Mouse (Mus musculus) heart, embryonic 11.5 days (tissue): ENCODE measurements at regions not wholly inside any gene's neighbourhood (a gene's known extent, or its start where the extent isn't known, plus 50 kb on each side); places are given as distances from the start of the nearest gene placed in this dataset.
A peak's percentile ranks its signal among the peaks of the same experiment; 100 is the strongest.

Experiments used
- ATAC-seq: fragments of 200-750 bp; cut with Nextera tagmentation; replicated peaks from 2 replicates; pipeline ENCODE4 v1.8.0; 2017; ENCODE audit warnings: moderate library complexity; ENCODE audit not compliant: insufficient number of reproducible peaks, low FRiP score, low TSS enrichment
- H3K27ac ChIP-seq: fragments of 300-500 bp; sonication (generic); 2 replicates; pipeline ENCODE4 v1.5.1; 2014; ENCODE audit warnings: mild to moderate bottlenecking, low read depth, low read length
- H3K27me3 ChIP-seq: fragments of 300-500 bp; sonication (generic); 2 replicates; pipeline ENCODE4 v1.6.1; 2014; ENCODE audit warnings: mild to moderate bottlenecking, low read length, mixed read lengths; ENCODE audit not compliant: control insufficient read depth, insufficient read depth
- H3K36me3 ChIP-seq: fragments of 300-500 bp; sonication (generic); 2 replicates; pipeline ENCODE4 v1.6.1; 2014; ENCODE audit warnings: mild to moderate bottlenecking, low read length, moderate library complexity, mixed read lengths; ENCODE audit not compliant: control insufficient read depth, insufficient read depth
- H3K4me1 ChIP-seq: fragments of 300-500 bp; sonication (generic); 2 replicates; pipeline ENCODE4 v1.6.1; 2014; ENCODE audit warnings: low read length; ENCODE audit not compliant: control insufficient read depth, insufficient read depth
- H3K4me2 ChIP-seq: fragments of 300-500 bp; sonication (generic); 2 replicates; pipeline ENCODE4 v1.6.1; 2014; ENCODE audit warnings: mild to moderate bottlenecking, moderate library complexity
- H3K4me3 ChIP-seq: fragments of 300-500 bp; sonication (generic); 2 replicates; pipeline ENCODE4 v1.5.1; 2014; ENCODE audit warnings: low read depth, low read length
- H3K9ac ChIP-seq: fragments of 300-500 bp; sonication (generic); 2 replicates; pipeline ENCODE4 v1.6.1; 2014; ENCODE audit warnings: mild to moderate bottlenecking, low read depth, low read length, moderate library complexity
- H3K9me3 ChIP-seq: fragments of 300-500 bp; sonication (generic); replicated peaks from 2 replicates; pipeline ENCODE4 v1.6.1; 2016; ENCODE audit warnings: low read length; ENCODE audit not compliant: control insufficient read depth
- WGBS: fragments of 180-500 bp; shearing (Covaris S2); extraction: QIAGEN DNeasy Blood & Tissue Kit; methylation state at CpG from one replicate; pipeline ENCODE4 v1.1.7; 2014; ENCODE audit not compliant: insufficient replicate concordance; 5-methylcytosine and 5-hydroxymethylcytosine counted together

DNA sequence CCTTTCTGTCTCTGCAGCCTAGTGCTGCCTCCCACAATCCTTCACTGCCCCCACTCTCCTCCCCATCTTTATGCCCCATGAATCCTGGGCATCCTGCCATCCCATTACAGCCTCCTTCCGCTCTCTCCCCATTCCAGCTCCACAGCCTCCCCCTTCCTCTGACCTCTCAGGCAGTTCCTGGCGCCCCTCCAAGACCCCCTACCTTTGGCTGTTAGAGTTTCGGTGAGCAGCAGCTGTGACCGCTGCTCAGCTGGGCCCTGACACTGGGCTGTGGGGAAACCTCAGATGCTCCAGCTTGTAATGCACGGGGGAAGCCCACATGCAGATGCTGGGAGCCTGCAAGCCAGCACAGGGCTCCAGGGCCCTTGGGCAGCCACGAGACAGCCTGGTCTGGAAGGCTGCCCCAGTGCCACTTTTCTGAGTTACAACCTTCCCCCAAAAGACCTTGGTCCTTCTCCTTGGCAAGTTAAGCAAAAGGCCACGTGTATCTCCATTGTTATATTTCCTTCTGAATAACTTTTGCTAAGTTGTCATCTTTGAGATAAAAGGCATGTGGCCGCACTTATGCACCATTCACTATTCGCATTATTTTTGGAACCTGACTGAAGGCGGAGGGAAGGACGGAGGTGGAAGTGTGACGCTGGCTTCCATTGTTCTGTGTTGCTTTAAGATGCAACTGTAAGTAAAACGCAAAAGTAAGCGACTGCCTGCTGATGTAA is 330.6 kb upstream of the Mki67 start:
- Histone ChIP-seq H3K4me1 (peaks cover 12% of the 10 kb centered on the region), H3K9ac (no peak overlapping the region), H3K4me2 (no peak overlapping the region; the same call in 1 of the 2 replicates), H3K9me3 (no peaks in the 10 kb centered on the region), H3K27me3 (no peaks in the 10 kb centered on the region), H3K27ac (peak overlapping the region; percentile 22; the same call in 1 of the 2 replicates), H3K4me3 (no peak overlapping the region), H3K36me3 (no peaks in the 10 kb centered on the region)
- WGBS: 30% methylated on average over 14 of the region's 14 CpGs
- peak; percentile 75; the same call in 1 of the 2 replicates for ATAC-seq

DNA sequence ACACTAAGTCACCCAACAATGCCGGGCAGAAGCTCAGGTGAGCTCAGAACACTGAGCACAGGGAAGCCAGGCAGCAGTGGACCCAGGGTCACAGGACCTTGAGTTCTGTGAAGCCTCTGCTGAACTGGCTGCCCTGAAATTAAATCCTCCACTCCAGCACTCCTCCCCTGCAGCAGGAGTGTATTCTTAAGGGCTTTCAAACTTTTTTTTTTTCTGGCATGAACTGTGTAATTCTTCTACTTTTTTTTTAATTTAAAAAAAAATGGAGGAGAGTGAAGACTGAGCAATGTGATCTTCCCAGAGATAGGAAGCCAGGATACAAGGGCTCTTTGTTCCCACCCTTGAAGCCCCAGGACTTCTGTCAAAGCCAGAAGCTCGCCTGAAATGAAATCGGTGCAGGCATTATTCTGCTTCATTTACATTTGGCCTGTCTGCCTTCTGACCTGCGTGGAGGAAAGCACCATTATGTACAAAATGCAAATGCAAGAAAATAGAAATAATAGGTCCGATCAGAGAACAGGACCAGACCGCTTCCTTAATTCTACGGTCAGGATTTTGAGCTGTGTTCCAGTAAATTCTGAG is 331.3 kb upstream of the Mki67 start:
- ATAC-seq: no peak
- Histone ChIP-seq H3K4me3 (no peak overlapping the region), H3K9me3 (no peaks in the 10 kb centered on the region), H3K27ac (0 out of 2 replicates have a peak overlapping the region, but pooled peaks have one; percentile 22), H3K36me3 (no peaks in the 10 kb centered on the region), H3K4me1 (peaks cover 12% of the 10 kb centered on the region), H3K4me2 (no peak overlapping the region), H3K27me3 (no peaks in the 10 kb centered on the region), H3K9ac (no peak overlapping the region)
- WGBS: 51% methylated on average over 7 of the region's 7 CpGs

DNA sequence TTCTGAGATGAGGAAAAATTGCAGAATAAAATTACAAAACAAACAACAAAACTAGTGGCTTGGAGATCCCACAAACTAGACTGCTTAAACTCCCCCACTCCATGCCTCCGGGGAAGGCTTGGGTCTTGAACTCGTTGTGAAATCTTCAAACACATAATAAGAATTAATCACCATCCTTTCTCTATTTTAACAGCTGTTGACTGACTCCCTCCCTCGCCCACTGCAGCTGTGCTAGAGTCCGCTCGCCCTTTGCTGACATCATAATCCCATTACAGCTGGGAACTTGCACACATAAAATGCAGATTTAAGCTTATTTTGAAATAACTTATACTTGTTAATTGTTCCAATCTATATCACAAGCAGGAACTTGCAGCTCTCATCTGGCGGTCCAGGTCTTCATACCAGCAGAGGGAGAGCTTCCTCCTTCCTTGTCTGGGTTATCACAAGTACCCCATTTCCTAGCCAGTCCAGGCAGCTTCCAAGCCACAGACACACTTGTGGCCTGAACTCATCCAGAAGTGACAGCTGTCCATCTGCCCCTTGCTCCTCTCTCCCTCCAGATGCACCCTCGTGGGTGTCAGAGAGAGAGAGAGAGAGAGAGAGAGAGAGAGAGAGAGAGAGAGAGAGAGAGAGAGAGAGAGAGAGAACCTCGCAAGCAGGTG is 332.9 kb upstream of the Mki67 start:
- ATAC-seq: no peak
- Histone ChIP-seq H3K27me3 (no peaks in the 10 kb centered on the region), H3K9ac (no peak overlapping the region)

DNA sequence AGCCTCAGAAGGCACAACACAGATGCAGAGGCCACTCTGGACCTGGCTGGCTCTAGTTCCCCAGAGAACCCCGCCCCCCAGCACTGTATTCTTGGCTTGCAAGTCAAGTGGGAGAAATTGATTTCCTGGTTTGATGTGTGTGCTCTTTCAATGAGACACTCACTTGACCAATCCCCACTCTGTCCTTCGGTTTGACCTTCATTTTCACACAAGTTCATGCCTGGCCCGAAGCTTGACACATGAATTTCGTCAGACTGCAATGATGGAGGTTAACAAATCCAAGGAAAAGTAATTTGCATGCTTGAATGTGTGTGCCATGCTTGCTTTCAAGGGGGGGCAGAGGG is 333.4 kb upstream of the Mki67 start:
- Histone ChIP-seq H3K9me3 (no peaks in the 10 kb centered on the region), H3K4me1 (peaks cover 12% of the 10 kb centered on the region), H3K9ac (no peak overlapping the region), H3K4me2 (no peak overlapping the region), H3K27ac (no peak overlapping the region), H3K27me3 (no peaks in the 10 kb centered on the region), H3K36me3 (no peaks in the 10 kb centered on the region), H3K4me3 (no peak overlapping the region)
- no peak for ATAC-seq
- 65% methylated on average over 4 of the region's 4 CpGs for WGBS

More for the DNA sequence above, 332.9 kb upstream of the Mki67 start:
- H3K9me3 ChIP-seq: no peaks in the 10 kb centered on the region
- 59% methylated on average over 7 of the region's 8 CpGs for WGBS
- no peaks in the 10 kb centered on the region for H3K36me3 ChIP-seq
- H3K27ac ChIP-seq: no peak overlapping the region
- H3K4me1 ChIP-seq: peaks cover 12% of the 10 kb centered on the region
- no peak overlapping the region for H3K4me3 ChIP-seq
- no peak overlapping the region for H3K4me2 ChIP-seq

DNA sequence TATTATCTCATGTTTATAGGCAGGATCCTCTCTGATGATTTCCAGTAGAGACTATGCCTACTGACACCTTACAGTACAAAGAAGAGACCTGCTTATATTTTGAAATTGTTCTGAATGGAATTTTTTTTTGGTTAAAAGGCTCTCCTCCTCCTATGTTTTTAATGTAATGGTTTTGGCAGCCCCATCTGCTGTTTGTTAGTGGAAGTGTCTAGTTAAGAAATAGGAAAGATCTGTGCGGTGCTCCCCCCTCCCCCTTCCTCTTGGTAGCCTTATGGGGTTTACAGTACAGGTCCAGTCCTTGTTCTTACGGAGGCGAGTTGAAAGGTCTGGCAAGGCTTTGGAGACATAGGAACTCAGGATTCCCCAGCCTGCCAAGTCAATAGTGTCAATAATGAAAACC is 334.0 kb upstream of the Mki67 start:
- Histone ChIP-seq H3K36me3 (no peaks in the 10 kb centered on the region), H3K9ac (no peak overlapping the region), H3K27me3 (no peaks in the 10 kb centered on the region), H3K4me2 (no peak overlapping the region), H3K9me3 (no peaks in the 10 kb centered on the region), H3K4me1 (peaks cover 12% of the 10 kb centered on the region), H3K27ac (no peak overlapping the region), H3K4me3 (no peak overlapping the region)
- WGBS: 66% methylated on average over 3 of the region's 3 CpGs
- no peak for ATAC-seq

DNA sequence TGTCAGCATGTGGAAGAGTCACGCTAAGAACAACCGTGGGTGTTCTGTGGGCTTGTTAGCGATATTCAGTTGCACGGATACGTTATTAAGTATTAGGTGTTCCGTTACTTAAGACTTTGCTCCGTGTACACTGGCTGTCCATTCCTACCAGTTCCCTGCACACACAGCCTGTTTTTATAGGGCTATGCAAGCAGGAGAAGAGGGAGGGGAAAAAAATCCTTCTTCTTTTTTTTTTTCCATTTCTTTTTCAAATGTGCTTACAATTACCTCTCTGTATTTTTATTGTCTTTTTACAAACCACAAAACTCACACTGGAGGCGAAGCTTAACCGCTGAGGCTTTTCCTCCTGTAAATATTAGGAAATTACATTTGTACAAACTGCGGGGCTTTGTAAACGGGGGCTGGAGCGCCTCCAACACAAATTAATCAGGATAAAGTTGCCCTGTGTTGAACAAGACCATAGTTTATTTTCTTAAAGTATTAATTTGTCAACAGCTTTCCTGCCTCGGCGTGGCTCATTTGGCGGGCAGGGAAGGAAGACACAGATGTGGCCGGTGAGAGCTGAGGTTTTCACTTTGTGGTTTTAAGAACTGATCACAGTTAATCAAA is 340.8 kb upstream of the Mki67 start:
- Histone ChIP-seq H3K27ac (no peak overlapping the region), H3K9ac (no peak overlapping the region), H3K9me3 (no peaks in the 10 kb centered on the region), H3K4me1 (peaks cover 6% of the 10 kb centered on the region), H3K4me2 (no peak overlapping the region), H3K36me3 (no peaks in the 10 kb centered on the region), H3K27me3 (no peaks in the 10 kb centered on the region), H3K4me3 (no peak overlapping the region)
- no peak for ATAC-seq
- 54% methylated on average over 16 of the region's 16 CpGs for WGBS

DNA sequence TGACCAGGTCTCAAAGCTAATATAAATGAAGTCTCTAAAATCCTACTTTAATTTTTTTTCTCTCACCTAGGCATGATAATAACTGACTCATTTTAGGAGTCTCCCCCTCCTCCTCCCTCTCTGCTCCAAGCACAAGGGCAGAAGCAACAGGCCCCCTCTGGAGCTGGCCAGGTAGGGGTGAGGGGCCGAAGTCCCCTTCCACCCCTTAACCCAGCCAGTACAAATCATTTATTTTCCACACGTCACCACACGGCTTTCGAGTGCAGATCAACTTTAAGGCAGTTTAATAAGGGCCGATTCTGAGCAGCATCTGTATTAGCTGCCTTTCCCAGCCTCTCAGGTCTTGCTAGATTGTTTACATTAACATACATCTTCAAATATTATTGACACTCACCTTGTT is 342.2 kb upstream of the Mki67 start:
- Histone ChIP-seq H3K4me1 (peaks cover 6% of the 10 kb centered on the region), H3K36me3 (no peaks in the 10 kb centered on the region), H3K4me2 (no peak overlapping the region), H3K4me3 (no peak overlapping the region), H3K9me3 (no peaks in the 10 kb centered on the region), H3K27ac (no peak overlapping the region), H3K27me3 (no peaks in the 10 kb centered on the region), H3K9ac (no peak overlapping the region)
- 52% methylated on average over 5 of the region's 5 CpGs for whole genome bisulfite sequencing
- ATAC-seq: no peak

DNA sequence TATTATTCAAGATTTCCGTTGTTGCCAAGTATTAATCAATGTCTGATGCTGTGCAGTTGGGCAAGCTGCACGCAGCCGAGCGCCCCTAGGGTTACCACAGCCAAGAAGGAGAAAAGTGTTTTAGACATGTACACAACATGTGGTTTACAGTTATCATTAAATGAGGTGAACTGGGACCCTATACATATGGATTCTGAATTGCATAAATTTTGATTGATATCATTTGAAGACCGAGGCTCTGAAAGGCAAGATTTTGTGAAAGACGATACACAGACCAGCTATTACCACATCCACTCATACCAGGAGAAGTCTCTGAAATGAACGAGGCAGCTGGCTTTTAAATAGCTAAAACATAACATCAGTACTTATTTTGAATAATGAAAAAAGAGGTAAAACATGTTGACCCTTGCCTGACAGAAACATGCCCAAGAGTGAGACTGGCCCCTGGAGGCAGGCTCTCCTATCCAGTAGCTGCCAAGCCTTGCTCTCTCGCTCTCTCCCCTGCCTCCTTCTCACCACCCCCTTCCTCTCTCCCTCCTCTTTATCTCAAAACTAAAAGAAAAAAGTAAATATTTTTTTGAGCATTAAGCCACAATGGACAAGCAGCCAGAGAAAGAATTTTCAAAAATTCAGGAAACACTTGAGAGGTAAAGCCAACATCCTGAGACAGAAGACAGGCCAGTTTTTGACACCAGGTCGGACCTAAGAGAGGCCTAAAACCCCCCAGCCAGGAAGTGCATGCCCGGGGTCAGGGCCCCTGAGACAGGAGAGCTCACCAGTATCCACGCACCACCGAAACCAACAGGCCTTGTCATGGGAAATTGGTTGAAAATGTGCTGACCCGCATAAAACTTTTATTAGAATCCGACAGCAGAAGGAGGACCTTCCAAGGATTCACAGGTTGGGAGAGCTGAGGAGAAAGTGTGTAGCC is 342.9 kb upstream of the Mki67 start:
- ATAC-seq: peak; percentile 63; the same call in 1 of the 2 replicates

More for the DNA sequence above, 342.9 kb upstream of the Mki67 start:
- H3K27ac ChIP-seq: 0 out of 2 replicates have a peak overlapping the region, but pooled peaks have one; percentile 35
- H3K36me3 ChIP-seq: no peaks in the 10 kb centered on the region
- no peak overlapping the region for H3K9ac ChIP-seq
- H3K4me1 ChIP-seq: peaks cover 6% of the 10 kb centered on the region
- H3K4me3 ChIP-seq: no peak overlapping the region
- 55% methylated on average over 14 of the region's 14 CpGs for WGBS
- no peaks in the 10 kb centered on the region for H3K27me3 ChIP-seq
- no peaks in the 10 kb centered on the region for H3K9me3 ChIP-seq
- no peak overlapping the region for H3K4me2 ChIP-seq
